Mouse (Mus musculus): ENCODE data around the gene Zswim5.
"Not testable (repeated sequence)": the region's sequence is repeated elsewhere in the genome, so short reads cannot be mapped to it uniquely, and the experiment has no call there.

Zswim5 gene

DNA sequence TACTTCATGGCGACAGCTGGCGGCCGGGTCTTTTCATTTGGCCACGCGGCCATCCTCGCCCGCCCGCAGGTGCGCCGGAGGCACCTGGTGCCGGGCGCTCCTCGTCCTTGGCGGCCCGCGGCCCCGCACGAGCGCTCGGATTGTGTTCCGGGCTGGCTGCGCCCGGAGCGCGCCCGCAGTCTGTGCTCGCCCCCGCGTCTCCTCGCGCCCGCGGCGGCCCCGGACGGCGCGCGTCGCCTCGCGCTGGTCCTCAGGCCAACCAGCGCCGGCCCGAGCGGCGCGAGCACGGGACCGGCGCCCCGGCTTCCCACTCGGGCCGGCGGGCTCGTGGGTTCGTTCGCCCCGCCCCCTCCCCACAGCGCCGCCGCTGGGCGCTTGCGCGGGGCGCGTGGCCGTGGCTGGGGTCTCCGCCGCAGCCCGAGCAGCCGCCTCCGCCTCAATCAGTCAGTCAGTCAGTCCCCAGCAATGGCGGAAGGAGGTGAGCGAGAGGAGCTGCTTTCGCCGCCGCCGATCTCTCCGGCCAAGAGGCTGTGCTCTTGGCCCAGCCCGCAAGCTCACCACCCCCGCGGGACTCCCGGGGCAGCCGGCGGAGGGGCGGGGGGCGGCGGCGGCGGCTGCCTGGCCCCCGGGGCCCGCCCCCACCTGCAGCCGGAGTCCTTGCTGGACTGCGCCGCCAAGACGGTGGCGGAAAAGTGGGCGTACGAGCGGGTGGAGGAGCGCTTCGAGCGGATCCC is at the start of gene Zswim5:
Zswim5 (plus strand) TSS at position 382 of the 734 bp plus-strand sequence.
- peak; percentile 74 for DNase-seq

DNA sequence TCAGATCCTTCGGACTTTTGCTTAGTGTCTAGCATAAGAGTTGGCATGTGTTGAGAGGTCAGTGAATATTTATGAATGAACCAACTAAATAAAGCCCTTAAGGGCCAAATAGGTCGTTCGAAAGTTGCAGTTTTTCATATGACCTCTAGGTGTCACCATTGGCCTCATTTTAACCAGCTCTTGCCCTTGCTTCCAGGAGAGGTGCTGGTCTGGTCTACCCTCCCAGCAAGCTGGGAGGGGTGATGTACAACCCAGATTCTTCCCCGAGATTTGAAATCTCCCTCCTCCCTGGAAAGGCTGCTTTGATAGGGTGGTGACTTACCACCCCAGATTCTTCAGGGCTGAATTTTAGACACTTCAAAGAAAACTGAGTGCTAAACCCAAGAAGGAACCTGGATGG is 49.4 kb upstream of the Zswim5 start:
- no peak for DNase-seq

DNA sequence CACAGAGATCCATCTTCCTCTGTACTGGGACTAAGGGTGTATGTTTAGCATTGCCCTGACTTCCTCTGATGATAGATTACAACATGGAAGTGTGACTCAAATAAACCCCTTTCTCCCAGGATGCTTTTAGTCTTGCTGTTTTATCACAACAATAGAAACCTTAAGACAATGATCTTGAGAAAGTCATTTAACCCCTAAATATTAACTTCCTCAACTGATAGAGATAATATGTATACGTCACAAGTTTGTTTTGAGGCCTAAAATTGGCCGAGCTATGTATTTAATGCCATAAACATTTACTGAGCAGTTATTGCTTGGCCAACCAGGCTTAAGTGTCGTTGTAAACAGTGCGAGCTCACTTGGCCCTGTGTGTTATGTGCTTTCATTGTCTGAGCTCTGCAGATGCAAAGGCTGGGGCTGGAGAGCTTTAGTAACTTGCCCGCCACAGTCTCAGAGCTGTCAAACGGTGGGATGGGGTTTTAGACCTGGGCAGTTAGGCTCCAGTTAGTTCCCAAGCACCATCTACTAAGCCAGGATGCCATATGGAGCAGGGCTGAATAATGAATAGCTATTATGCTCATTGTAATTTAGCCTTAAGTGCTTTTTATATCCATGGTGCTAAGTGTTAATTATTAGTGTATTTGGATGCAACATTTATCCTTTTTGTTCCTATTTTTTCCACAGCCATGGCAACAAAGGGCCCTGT is 47.7 kb upstream of the Zswim5 start:
- DNase-seq = no peak

GRCm38 (mm10) chr4:116830070-116830368 is 47.2 kb upstream of the Zswim5 start:
- DNase-seq = no peak

DNA sequence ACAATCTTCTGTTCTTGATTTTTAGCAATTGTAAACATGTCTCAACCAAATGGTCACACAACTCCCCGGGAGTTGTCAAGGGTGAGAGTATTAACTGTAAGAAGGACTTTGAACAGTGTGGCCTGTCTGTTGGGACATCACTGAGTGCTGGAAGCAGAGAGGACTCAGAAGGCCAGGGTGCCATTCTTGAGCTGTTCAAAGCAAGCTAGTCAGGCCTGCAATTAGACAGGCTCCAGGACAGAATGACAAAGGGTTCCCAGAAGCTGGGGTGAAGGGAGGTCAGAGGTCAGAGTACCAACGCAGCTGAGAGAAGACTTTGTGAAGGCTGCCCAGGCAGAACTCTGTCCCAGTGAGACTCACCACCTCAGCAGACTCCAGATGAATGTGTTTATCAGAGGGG is 38.2 kb upstream of the Zswim5 start:
- DNase-seq = no peak

DNA sequence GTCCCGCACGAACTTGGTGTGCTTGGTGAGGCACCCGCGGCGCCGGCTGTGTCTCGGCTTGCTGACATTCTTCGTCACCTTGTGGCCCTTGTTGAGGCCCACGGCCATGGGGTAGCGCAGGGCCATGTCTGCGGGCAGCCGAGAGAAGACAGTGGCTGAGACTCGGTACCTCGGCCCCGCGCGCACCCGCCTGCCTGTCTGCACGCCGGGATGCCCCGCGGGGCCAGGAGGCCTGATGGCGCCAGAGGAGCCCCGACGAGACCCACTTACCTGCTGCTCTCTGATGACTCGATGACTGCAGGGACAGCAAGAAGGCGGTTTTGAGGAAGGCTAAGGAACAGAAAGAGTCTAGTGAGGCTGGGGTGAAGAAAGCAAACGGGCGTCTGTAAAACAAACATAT is 37.1 kb upstream of the Zswim5 start:
- not testable (repeated sequence) for DNase-seq

DNA sequence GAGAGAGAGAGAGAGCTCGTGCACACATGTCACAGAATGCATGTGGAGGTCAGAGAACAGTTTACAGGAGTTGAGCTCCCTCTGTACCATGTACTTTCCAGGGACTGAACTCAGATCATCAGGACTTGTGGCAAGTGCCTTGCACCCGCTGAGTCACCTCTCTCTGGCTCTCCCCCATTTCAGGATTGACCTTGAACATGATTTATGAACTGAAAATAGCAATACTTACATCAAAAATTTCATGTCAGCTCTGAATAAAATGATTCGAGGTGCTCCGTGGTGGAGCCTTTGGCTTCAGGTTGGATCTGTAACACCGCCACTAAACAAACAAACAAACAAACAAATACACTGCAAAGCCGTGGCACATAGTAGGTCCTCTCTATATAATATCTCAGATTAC is 36.3 kb upstream of the Zswim5 start:
- no peak for DNase-seq

DNA sequence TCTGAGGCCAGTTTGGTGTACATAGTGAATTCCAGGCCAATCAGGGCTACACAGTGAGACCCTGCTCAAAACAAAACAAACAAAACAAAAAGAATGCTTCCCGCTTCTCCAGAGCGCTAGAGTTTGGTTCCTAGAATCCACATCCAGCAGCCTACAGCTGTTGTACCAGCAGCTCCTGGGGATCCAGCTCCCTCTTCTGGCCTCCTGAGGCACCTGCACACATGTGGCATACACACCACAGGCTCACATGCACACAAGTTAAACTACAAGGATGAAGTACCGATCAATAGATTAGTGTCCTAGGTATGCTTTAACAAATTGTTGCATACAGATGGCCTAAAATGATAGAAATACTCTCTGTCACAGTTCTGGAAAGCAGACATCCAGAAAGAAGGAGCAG is 32.9 kb upstream of the Zswim5 start:
- no peak for DNase-seq

DNA sequence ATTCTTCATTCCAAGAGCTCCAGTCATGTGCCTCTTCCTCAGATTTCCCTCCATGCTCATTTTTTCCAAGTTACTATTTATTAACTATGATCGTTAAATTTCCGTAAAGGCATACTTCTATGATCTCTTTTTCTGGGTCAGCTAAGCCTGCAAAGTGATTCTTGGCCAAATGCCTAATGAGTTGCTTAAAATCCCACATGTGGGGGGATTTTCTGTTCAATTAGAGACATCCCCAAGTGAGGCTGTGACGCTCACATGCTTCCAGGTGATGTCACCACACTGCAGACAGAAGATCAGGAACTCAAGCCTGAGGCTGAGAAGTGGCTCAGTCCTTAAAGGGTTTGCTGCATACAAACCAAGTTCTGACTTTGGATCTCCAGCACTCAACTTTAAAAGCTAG is 27.3 kb upstream of the Zswim5 start:
- DNase-seq = no peak

DNA sequence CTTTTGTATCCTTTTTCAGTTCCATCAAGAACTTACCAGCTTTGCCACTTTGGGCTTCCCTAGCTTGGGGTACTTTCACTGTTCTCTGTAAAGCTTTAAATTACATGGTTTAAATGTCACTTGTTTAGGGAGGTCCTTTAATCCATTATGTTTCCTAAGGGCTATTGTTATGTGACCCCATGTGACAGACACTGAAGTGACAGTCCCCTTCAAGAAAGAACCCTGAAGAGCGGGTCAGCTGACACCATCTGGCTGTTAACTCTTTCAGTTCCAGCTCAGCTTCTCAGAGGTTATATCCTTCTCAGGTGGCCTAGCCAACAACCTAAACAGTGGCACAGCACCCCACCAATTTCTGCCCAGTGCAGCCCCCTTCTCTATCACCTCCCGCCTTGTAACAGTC is 22.9 kb upstream of the Zswim5 start:
- DNase-seq = no peak

- DNase-seq = no peak
Observed at GRCm38 (mm10) chr4:116857203-116857602, 20.0 kb upstream of the Zswim5 start.

DNA sequence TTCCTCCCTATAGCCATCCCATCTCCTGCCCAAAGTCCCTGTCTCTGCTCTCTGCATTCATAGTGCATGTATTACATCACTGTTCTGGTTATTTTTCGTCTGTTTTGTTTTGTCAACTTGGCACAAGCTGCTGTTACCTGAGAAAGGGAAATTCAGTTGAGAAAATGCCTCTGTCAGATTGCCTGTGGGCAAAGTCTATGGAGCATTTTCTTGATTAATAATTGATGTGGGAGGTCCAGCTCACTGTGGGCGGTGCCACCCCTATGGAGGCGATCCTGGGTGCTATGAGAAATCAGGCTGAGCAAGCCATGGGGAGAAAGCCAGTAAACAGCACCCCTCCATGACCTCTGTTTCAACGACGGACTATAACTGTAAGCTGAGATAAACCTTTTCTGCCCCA is 17.5 kb upstream of the Zswim5 start:
- no peak for DNase-seq

GRCm38 (mm10) chr4:116862023-116862422 is 15.2 kb upstream of the Zswim5 start:
- no peak for DNase-seq

GRCm38 (mm10) chr4:116869898-116870297 is 7.3 kb upstream of the Zswim5 start:
- no peak for DNase-seq

GRCm38 (mm10) chr4:116874595-116874994 is 2.6 kb upstream of the Zswim5 start:
- DNase-seq = peak; percentile 2

GRCm38 (mm10) chr4:116876630-116876994 is 564 bp upstream of the Zswim5 start:
- peak; percentile 51 for DNase-seq

GRCm38 (mm10) chr4:116877729-116878321 is 649 bp downstream of the Zswim5 start:
- DNase-seq = peak; percentile 4

DNA sequence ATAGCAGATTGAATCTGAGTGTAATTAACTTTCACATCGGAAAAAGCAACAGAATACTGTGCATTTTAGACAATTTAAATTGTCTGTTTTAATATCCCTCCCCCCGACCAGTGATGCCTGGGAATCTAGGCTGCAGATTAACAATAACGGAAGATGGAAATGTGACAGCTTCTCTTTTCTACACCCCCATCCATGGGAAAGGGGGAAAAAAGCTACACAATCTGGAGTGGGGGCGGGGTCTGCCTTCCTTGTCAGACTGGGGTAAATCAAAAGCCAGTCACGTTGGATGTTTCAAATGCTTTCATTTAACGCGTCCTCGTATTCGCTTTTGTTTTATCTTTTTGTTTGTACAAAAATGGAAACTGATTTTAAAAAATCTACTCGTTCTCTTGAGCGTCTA is 1.3 kb downstream of the Zswim5 start:
- peak; percentile 81 for DNase-seq

GRCm38 (mm10) chr4:116882679-116883078 is 5.5 kb downstream of the Zswim5 start:
- no peak for DNase-seq

- DNase-seq = no peak
Observed at GRCm38 (mm10) chr4:116894200-116895080, 17.3 kb downstream of the Zswim5 start.

DNA sequence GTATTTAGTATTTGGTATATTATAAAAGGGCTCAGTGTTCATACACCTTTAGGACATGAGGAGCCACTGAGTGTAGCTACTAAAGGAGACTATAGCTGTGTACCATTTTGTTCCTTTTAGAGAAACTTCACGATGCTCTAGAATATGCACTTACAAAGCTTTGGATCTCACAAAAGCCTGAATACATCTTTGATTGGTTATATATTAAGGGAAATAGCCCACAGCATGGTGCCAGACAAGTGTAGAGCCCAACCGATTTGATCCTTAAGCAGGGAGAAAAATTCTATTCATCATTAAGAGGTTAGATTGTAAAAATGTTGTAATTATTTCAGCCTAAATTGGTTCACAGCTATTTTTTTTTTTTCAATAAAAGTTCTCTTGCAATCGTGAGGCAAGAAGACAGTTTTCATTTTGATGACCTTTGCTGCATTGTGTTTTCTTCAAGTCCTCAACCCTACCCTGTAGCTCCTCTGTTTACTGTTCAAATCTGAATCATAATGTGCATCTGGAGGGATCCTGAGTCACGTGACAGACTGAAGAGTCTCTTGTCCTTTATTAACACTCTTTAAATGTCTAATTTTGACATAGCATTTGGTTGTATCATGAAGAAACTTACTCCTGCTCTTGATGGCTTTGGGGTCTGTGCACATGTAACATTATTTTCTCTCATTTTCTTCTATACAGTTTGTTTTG is 33.5 kb downstream of the Zswim5 start:
- no peak for DNase-seq

- DNase-seq = no peak
Observed at GRCm38 (mm10) chr4:116911202-116911601, 34.0 kb downstream of the Zswim5 start.

DNA sequence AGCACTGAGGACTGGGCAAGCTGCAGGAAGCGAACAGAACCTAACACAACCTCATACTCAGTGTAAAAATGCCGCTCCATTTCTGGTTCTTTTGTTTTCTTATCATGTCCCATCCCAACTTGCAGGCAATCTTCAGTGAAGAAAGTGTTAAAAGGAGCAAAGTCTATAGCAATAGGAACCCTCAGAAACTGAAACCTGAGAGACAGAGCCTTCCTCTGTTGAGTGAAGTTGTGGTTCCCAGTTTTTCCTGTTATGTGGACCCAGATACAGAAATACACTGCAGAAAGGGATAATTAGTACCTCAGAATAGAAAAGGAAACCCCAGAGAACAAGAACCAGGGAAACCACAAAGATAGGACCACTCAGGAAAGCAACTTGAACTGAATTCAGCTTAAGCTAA is 36.1 kb downstream of the Zswim5 start:
- DNase-seq = no peak
